Mouse (Mus musculus): ENCODE measurements around the gene Rpsa. TPM values are rescaled to one million over a fixed set of nuclear protein-coding genes. Genes with fewer than 3 reads are reported as not detected.
"Not testable (repeated sequence)": the region's sequence is repeated elsewhere in the genome, so short reads cannot be mapped to it uniquely, and the experiment has no call there.

The Rpsa gene
- total RNA-seq (2021): 100 to 1,000 TPM; 545 TPM

GRCm38 (mm10) chr9:120127538-120128251 lies at the start of gene Rpsa:
TSS of gene Rpsa (plus strand) at chr9:120127689.
- peak; percentile 95 for DNase-seq (ENCODE audit: low spot score)
- intact Hi-C loops (cut with DNase I): no loop called here

- intact Hi-C loops (cut with DNase I): no loop called here
- no peak for DNase-seq (ENCODE audit: low spot score)
Measured at GRCm38 (mm10) chr9:120078241-120078640, 49.2 kb upstream of the Rpsa start.

DNA sequence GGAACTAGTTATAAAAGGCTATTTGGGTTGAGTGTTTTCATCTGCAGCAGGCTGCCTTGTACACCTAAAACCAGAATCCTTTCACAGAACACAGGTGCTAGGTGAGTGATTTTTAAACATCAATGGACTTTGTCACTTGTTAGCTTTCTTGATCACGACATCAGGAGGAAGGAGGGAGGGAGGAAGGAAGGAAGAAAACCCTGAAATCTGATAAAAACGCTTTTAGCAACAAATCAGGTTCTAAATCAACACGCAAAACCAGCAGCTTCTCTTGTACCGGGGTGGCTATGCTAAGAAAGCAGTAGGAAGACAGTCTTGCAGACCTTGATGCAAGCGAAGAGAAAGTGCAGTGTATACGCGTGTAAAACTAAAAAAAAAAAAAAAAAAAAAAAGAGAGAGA lies 47.6 kb upstream of the Rpsa start:
- DNase-seq (ENCODE audit: low spot score): no peak
- intact Hi-C loops (cut with DNase I): no loop called here

DNA sequence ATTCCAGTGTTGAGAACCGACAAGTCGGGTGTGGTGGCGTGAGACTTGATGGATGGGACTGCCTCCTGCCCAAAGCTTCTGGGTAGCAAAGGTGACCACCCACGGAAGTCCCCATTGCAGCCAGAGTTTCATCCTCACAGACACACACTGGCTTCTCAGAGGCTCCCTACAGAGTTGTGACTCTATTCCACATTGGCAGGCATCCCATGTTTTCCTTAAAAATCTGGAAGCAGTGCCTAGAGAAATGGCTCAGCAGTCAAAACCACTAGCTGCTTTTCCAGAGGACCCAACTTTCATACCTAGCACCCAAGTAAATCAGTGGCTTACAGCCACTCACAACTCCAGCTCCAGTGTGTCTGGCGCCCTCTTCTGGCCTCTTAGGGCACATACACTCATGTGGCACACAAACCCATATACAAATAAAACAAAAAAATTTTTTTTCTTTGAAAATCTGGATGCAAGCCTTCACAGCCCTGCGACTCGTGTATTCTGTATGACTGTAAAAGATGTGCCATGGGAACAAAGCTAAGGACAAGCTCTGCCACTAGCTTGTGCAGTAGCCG lies 46.9 kb upstream of the Rpsa start:
- intact Hi-C loops (cut with DNase I): no loop called here
- no peak for DNase-seq (ENCODE audit: low spot score)

DNA sequence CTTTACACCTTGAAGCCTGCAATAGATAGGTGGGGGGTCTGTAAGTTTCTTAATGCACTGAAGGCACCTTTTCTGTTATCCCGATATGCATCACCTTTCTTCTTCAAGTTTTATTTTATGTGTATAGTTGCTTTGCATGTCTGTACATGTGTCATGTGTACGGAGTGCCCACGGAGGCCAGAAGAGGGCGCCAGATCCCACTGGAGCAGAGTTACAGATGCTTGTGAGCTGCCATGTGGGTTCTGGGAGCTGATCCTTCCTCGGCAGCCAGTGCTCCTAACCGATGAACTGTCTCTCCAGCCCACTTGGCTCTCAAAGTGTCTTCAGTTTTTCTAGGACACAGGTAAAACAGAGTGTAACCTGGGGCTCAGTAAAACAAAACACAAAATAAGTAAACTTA lies 46.2 kb upstream of the Rpsa start:
- intact Hi-C loops (cut with DNase I): no loop called here
- no peak for DNase-seq (ENCODE audit: low spot score)

GRCm38 (mm10) chr9:120081967-120082366 lies 45.5 kb upstream of the Rpsa start:
- intact Hi-C loops (cut with DNase I): no loop called here
- DNase-seq (ENCODE audit: low spot score): no peak

DNA sequence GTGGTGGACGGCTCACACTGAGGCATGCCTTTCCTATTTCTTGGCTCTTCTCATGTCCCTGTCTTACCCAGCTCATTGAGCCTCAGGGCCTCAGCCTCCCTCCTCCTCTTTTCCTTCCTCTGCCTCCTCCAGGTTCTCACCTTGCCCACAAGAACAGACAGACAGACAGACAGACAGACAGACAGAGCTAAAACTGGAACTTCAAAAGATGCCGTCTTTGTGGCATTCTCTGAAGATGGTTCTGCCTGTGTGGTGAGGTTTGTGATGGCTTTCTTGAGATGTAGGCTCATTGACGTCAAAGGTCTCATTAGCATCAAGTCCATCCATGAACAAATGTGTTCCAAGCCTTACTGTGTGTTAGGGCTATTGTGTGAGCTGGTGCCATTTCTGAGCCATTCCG lies 44.8 kb upstream of the Rpsa start:
- no peak for DNase-seq (ENCODE audit: low spot score)
- intact Hi-C loops (cut with DNase I): no loop called here

- no peak for DNase-seq (ENCODE audit: low spot score)
- intact Hi-C loops (cut with DNase I): no loop called here
Measured at GRCm38 (mm10) chr9:120083158-120083894, 44.2 kb upstream of the Rpsa start.

DNA sequence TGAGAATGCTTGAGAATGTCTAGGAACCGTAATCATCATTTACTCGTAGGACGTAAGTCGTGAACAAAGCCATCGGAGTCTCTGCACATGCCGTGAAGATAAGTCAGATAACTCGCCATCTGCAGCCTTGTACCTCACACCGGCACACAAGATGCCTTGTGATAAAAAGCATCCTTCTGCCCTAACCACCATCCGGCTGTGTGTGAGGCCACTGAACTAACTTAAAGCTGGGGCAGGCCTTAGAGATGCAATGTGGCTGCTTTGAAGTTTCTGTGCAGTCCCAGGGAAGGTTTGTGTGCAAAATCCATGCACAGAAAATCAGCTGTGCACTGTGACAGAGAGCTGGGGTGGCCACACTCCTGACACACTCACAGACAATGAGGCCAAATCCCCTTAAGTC lies 43.1 kb upstream of the Rpsa start:
- DNase-seq (ENCODE audit: low spot score): no peak
- intact Hi-C loops (cut with DNase I): no loop called here

- intact Hi-C loops (cut with DNase I): no loop called here
- DNase-seq (ENCODE audit: low spot score): no peak
Measured at GRCm38 (mm10) chr9:120089125-120089524, 38.4 kb upstream of the Rpsa start.

GRCm38 (mm10) chr9:120091086-120091485 lies 36.4 kb upstream of the Rpsa start:
- intact Hi-C loops (cut with DNase I): no loop called here
- DNase-seq (ENCODE audit: low spot score): no peak

GRCm38 (mm10) chr9:120091696-120092238 lies 35.7 kb upstream of the Rpsa start, which contains the start of gene Ccr8:
TSS of gene Ccr8 (plus strand) at chr9:120092114.
- no peak for DNase-seq (ENCODE audit: low spot score)
- intact Hi-C loops (cut with DNase I): no loop called here

DNA sequence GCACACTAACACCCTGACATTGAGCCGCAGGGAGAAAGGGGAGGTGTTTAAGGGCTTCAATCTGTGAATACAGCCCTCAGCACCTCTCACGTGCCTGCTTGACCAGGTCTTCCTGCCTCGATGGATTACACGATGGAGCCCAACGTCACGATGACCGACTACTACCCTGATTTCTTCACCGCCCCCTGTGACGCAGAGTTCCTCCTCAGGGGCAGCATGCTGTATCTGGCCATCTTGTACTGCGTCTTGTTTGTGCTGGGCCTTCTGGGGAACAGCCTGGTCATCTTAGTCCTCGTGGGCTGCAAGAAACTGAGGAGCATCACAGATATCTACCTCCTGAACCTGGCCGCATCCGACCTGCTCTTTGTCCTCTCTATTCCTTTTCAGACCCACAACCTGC lies 33.8 kb upstream of the Rpsa start:
- intact Hi-C loops (cut with DNase I): no loop called here
- no peak for DNase-seq (ENCODE audit: low spot score)

DNA sequence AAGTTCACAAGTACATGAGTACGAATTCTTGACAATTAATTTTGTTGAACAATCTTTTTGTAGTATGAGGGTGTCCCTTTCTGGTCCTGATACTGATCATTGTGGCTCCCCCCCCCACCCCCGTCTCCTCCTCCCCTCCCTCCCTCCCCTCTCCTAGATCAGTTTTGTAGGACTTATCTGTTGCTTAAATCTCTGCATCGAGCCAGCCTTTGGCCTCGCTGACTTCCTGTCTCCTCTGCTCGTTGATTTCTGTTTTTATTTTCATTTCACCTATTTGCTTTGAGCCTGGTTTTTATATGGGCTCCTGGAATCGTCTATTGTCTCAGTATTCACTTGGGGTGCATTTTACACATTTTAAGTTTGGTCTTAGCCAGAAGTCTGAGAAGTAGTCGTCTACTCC lies 31.6 kb upstream of the Rpsa start:
- intact Hi-C loops (cut with DNase I): no loop called here

GRCm38 (mm10) chr9:120098682-120099081 lies 28.8 kb upstream of the Rpsa start:
- no peak for DNase-seq (ENCODE audit: low spot score)
- intact Hi-C loops (cut with DNase I): loop anchor here (2.0 kb wide), 2 partner anchors 70 to 78 kb away; no protein-coding TSS in a partner anchor

More for the DNA sequence above, 31.6 kb upstream of the Rpsa start:
- DNase-seq (ENCODE audit: low spot score): no peak

DNA sequence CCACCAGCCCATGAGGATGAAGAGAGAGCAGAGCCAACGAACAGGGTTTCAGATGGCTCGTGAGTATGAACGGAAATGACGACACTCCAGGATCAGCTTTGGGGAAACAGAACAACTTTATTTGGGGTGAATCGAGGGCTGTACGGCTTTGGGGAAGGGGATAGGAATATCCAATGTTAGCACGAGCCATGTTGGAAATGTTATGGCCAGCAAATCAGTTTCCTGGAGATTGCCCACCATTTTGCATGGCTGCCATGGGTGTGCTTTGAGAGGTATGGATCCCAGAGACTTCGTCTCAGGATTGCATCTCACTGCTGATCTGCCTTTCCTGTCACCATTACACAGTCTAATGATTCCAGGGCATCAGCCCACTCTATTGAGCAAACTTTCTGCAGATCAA lies 28.2 kb upstream of the Rpsa start:
- no peak for DNase-seq (ENCODE audit: low spot score)
- intact Hi-C loops (cut with DNase I): loop anchor here (2.0 kb wide), 2 partner anchors 71 to 79 kb away; no protein-coding TSS in a partner anchor

DNA sequence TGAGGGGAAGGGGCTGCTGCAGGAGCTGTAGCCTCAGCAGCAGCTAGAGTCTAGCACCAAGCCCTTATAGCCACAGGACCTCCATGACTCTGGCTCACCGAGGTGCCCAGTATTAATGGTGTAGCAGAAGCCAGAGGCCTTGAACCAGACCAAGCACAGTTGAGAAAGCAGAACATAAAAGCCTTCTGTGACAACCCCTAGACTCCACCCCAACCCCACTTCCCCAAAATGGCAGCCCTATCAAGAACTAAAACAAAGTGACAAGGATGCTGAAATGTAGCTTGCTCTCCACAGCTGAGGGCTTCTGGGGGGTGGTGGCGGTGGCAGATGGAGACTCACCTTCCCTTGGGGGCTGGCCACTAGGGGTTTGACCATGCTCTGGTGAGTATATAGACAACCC lies 26.3 kb upstream of the Rpsa start:
- intact Hi-C loops (cut with DNase I): no loop called here
- no peak for DNase-seq (ENCODE audit: low spot score)

GRCm38 (mm10) chr9:120108953-120109352 lies 18.5 kb upstream of the Rpsa start:
- DNase-seq (ENCODE audit: low spot score); intact Hi-C loops (cut with DNase I): not testable (repeated sequence)

DNA sequence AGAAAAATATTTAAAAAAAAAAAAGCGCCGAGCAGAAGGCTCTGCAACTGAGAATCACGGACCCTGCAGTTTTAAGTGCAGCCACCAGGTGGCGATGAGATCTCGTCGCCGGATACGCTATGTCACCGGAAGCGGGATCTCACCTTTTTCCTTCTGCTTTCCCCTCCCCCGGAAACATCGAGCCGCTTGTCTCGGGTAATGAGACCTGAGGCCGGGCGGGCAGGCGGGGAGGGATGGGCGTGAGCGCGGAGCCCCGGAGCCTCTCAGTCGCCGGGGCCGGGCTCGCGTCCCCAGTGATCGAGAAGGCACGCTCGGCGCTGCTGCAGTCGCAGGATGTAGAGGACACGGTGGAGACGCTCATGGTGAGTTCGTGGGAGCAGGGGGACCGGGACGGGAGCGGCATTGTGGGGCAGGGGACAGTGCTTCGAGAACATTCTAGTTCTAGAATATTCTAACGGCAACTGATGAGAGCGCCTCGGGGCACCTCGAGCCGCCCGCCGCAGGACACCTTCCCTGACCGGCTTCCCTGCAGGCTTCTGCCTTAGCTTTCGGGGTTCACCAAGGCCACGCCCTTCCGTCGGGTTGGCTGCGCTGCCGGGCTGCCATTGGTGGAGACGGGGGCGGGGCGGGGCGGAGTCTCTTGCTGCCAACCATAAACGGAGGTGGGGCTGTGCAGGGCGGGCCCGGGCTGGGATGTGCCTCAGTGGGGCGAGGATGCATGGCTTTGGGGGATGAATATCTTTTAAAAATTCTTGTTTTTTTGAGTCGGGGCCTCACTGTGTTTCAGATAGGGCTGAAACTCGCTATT lies 17.1 kb upstream of the Rpsa start, which contains the start of gene Slc25a38:
Gene Slc25a38, plus strand, starts transcription at position 164 of the 808 bp plus-strand sequence.
- peak; percentile 88 for DNase-seq (ENCODE audit: low spot score)
- intact Hi-C loops (cut with DNase I): no loop called here

Measured in heart, postnatal 25 days (tissue).